Mouse (Mus musculus) small intestine, adult 2 months (tissue): Measurements from ENCODE around the gene Snapc3.

Experiments used
- CTCF ChIP-seq: fragments of 200-500 bp; IDR thresholded peaks from 2 replicates; pipeline ENCODE4 v1.5.1; 2012; ENCODE audit warnings: low read depth, mild to moderate bottlenecking, control low read depth, inconsistent platforms, low read length, moderate library complexity, mixed read lengths; ENCODE audit not compliant: insufficient replicate concordance, insufficient read length; ENCODE audit errors: extremely low read depth
- POLR2A ChIP-seq: fragments of 200-500 bp; IDR thresholded peaks from 2 replicates; pipeline ENCODE4 v1.6.1; 2012; ENCODE audit warnings: low read depth, mild to moderate bottlenecking, control low read depth, inconsistent platforms, low read length, moderate library complexity

GRCm38 (mm10) chr4:83423641-83424040, 6.1 kb downstream of the Snapc3 start:
- TF ChIP-seq POLR2A = no peak
- TF ChIP-seq CTCF = no peak
